Mouse (Mus musculus) neural tube, embryonic 13.5 days (tissue): ENCODE measurements around the gene Sp6. TPM values are rescaled to one million over a fixed set of nuclear protein-coding genes. Genes with fewer than 3 reads are reported as not detected.

Experiments used
- ATAC-seq: fragments of 200-750 bp; cut with Nextera tagmentation; 2 replicates; pipeline ENCODE4 v1.8.0; 2017; ENCODE audit warnings: low read depth, mild to moderate bottlenecking, moderate TSS enrichment, moderate library complexity
- H3K27ac ChIP-seq: fragments of 300-500 bp; sonication (generic); replicated peaks from 2 replicates; pipeline ENCODE4 v1.5.1; 2015; ENCODE audit warnings: moderate library complexity, mild to moderate bottlenecking, inconsistent platforms
- H3K27me3 ChIP-seq: fragments of 300-500 bp; sonication (generic); 2 replicates; pipeline ENCODE4 v1.6.1; 2015; ENCODE audit warnings: mild to moderate bottlenecking, inconsistent platforms
- H3K36me3 ChIP-seq: fragments of 300-500 bp; sonication (generic); 2 replicates; pipeline ENCODE4 v1.6.1; 2015; ENCODE audit warnings: mild to moderate bottlenecking, inconsistent platforms
- H3K4me1 ChIP-seq: fragments of 300-500 bp; sonication (generic); replicated peaks from 2 replicates; pipeline ENCODE4 v1.6.1; 2015; ENCODE audit warnings: inconsistent platforms
- H3K4me2 ChIP-seq: fragments of 300-500 bp; sonication (generic); 2 replicates; pipeline ENCODE4 v1.6.1; 2015; ENCODE audit warnings: inconsistent platforms, mild to moderate bottlenecking, moderate library complexity
- H3K4me3 ChIP-seq: fragments of 300-500 bp; sonication (generic); 2 replicates; pipeline ENCODE4 v1.5.1; 2015; ENCODE audit warnings: mild to moderate bottlenecking, inconsistent platforms
- H3K9ac ChIP-seq: fragments of 300-500 bp; sonication (generic); 2 replicates; pipeline ENCODE4 v1.6.1; 2015; ENCODE audit warnings: moderate library complexity, mild to moderate bottlenecking, inconsistent platforms
- H3K9me3 ChIP-seq: fragments of 300-500 bp; sonication (generic); 2 replicates; pipeline ENCODE4 v1.6.1; 2016; ENCODE audit warnings: inconsistent platforms
- WGBS: fragments of 180-500 bp; shearing (Covaris S2); methylation state at CpG from one replicate; pipeline ENCODE4 v1.1.7; 2015; 5-methylcytosine and 5-hydroxymethylcytosine counted together
- polyA plus RNA-seq: library from polyadenylated mRNA; unstranded; fragments of >200 nt; fragmentation: Nextera tagmentation; extraction: Ambion mirVana; gene quantifications from 2 replicates; pipeline ENCODE4 v1.2.1, GENCODE M21; 2015

Gene Sp6
- polyA plus RNA-seq, 1 experiment from 2014 or later = 0.29 TPM

GRCm38 (mm10) chr11:96986463-96986862 lies 26.7 kb upstream of the Sp6 start:
- Histone ChIP-seq H3K4me2 (no peak overlapping the region), H3K36me3 (no peaks in the 10 kb centered on the region), H3K27ac (no peak overlapping the region), H3K9me3 (no peaks in the 10 kb centered on the region), H3K4me3 (no peak overlapping the region), H3K9ac (0 out of 2 replicates have a peak overlapping the region, but pooled peaks have one; percentile 8), H3K4me1 (peaks cover 26% of the 10 kb centered on the region), H3K27me3 (peaks cover 40% of the 10 kb centered on the region)
- ATAC-seq = no peak
- 9% methylated on average over 3 of the region's 3 CpGs for WGBS

- Histone ChIP-seq H3K4me3 (peak overlapping the region; percentile 37), H3K36me3 (no peaks in the 10 kb centered on the region), H3K9me3 (no peaks in the 10 kb centered on the region), H3K27ac (peak overlapping the region; percentile 49; the same call in 1 of the 2 replicates), H3K27me3 (peaks cover 40% of the 10 kb centered on the region), H3K4me2 (peak overlapping the region; percentile 62), H3K9ac (peak overlapping the region; percentile 65), H3K4me1 (peaks cover 24% of the 10 kb centered on the region)
- ATAC-seq = peak; percentile 69
- WGBS = 6% methylated on average over 31 of the region's 31 CpGs
Measured at GRCm38 (mm10) chr11:96987873-96988655, 25.1 kb upstream of the Sp6 start.

GRCm38 (mm10) chr11:96991501-96991900 lies 21.7 kb upstream of the Sp6 start:
- Histone ChIP-seq H3K9ac (no peak overlapping the region), H3K4me1 (peaks cover 19% of the 10 kb centered on the region), H3K36me3 (no peaks in the 10 kb centered on the region), H3K9me3 (no peaks in the 10 kb centered on the region), H3K27me3 (peaks cover 30% of the 10 kb centered on the region), H3K27ac (no peak overlapping the region), H3K4me3 (no peak overlapping the region), H3K4me2 (no peak overlapping the region)
- no peak for ATAC-seq
- 80% methylated on average over 5 of the region's 5 CpGs for WGBS

- 32% methylated on average over 8 of the region's 8 CpGs for WGBS
- H3K27ac ChIP-seq = no peak overlapping the region; the same call in 1 of the 2 replicates
- no peak overlapping the region for H3K4me3 ChIP-seq
- no peak for ATAC-seq
- H3K36me3 ChIP-seq = no peaks in the 10 kb centered on the region
- H3K9me3 ChIP-seq = no peaks in the 10 kb centered on the region
- H3K9ac ChIP-seq = peak overlapping the region; percentile 39; the same call in 1 of the 2 replicates
- peaks cover 26% of the 10 kb centered on the region for H3K27me3 ChIP-seq
- no peak overlapping the region for H3K4me2 ChIP-seq
- peaks cover 22% of the 10 kb centered on the region for H3K4me1 ChIP-seq
Measured at GRCm38 (mm10) chr11:96992722-96993311, 20.4 kb upstream of the Sp6 start.

GRCm38 (mm10) chr11:96995031-96995430 lies 18.2 kb upstream of the Sp6 start:
- no peak for ATAC-seq
- Histone ChIP-seq H3K4me2 (no peak overlapping the region), H3K4me3 (no peak overlapping the region), H3K27ac (no peak overlapping the region), H3K27me3 (peaks cover 25% of the 10 kb centered on the region), H3K36me3 (no peaks in the 10 kb centered on the region), H3K4me1 (peaks cover 15% of the 10 kb centered on the region), H3K9ac (no peak overlapping the region), H3K9me3 (no peaks in the 10 kb centered on the region)
- 20% methylated on average over 5 of the region's 5 CpGs for WGBS

GRCm38 (mm10) chr11:96995836-96996772 lies 17.1 kb upstream of the Sp6 start:
- H3K27ac ChIP-seq = no peak overlapping the region
- no peak overlapping the region for H3K4me2 ChIP-seq
- no peak for ATAC-seq
- peaks cover 15% of the 10 kb centered on the region for H3K4me1 ChIP-seq
- peaks cover 33% of the 10 kb centered on the region for H3K27me3 ChIP-seq
- no peak overlapping the region for H3K4me3 ChIP-seq
- H3K9me3 ChIP-seq = no peaks in the 10 kb centered on the region
- no peak overlapping the region for H3K9ac ChIP-seq
- 83% methylated on average over 15 of the region's 15 CpGs for WGBS
- H3K36me3 ChIP-seq = no peaks in the 10 kb centered on the region

- Histone ChIP-seq H3K4me3 (peak overlapping the region; percentile 25), H3K4me2 (peak overlapping the region; percentile 53), H3K9ac (peak overlapping the region; percentile 60), H3K4me1 (peaks cover 15% of the 10 kb centered on the region), H3K27me3 (peaks cover 34% of the 10 kb centered on the region), H3K36me3 (no peaks in the 10 kb centered on the region), H3K27ac (no peak overlapping the region), H3K9me3 (no peaks in the 10 kb centered on the region)
- WGBS = 8% methylated on average over 17 of the region's 17 CpGs
- ATAC-seq = peak; percentile 48; the same call in 1 of the 2 replicates
Measured at GRCm38 (mm10) chr11:96996773-96997379, 16.3 kb upstream of the Sp6 start.

GRCm38 (mm10) chr11:96997380-96997956 lies 15.7 kb upstream of the Sp6 start:
- H3K27ac ChIP-seq = no peak overlapping the region
- peaks cover 39% of the 10 kb centered on the region for H3K27me3 ChIP-seq

GRCm38 (mm10) chr11:97003170-97003569 lies 10.0 kb upstream of the Sp6 start:
- Histone ChIP-seq H3K36me3 (no peaks in the 10 kb centered on the region), H3K27ac (no peak overlapping the region), H3K4me1 (no peaks in the 10 kb centered on the region), H3K27me3 (peaks cover 43% of the 10 kb centered on the region), H3K9ac (no peak overlapping the region), H3K4me3 (no peak overlapping the region), H3K9me3 (no peaks in the 10 kb centered on the region), H3K4me2 (no peak overlapping the region)
- WGBS = 36% methylated on average over 5 of the region's 5 CpGs
- no peak for ATAC-seq

More at GRCm38 (mm10) chr11:96997380-96997956, 15.7 kb upstream of the Sp6 start:
- no peaks in the 10 kb centered on the region for H3K36me3 ChIP-seq
- peak; percentile 32; the same call in 1 of the 2 replicates for ATAC-seq
- H3K4me2 ChIP-seq = peak overlapping the region; percentile 53
- no peaks in the 10 kb centered on the region for H3K9me3 ChIP-seq
- WGBS = 6% methylated on average over 30 of the region's 30 CpGs
- peak overlapping the region; percentile 25 for H3K4me3 ChIP-seq
- H3K4me1 ChIP-seq = peaks cover 15% of the 10 kb centered on the region
- H3K9ac ChIP-seq = peak overlapping the region; percentile 60

GRCm38 (mm10) chr11:97007093-97007794 lies 6.0 kb upstream of the Sp6 start:
- Histone ChIP-seq H3K4me1 (no peaks in the 10 kb centered on the region), H3K27ac (no peak overlapping the region), H3K27me3 (peaks cover 59% of the 10 kb centered on the region), H3K4me2 (no peak overlapping the region), H3K36me3 (no peaks in the 10 kb centered on the region), H3K4me3 (no peak overlapping the region), H3K9ac (no peak overlapping the region), H3K9me3 (no peaks in the 10 kb centered on the region)
- WGBS = 75% methylated on average over 9 of the region's 9 CpGs
- no peak for ATAC-seq
